Mouse (Mus musculus): ENCODE results near the gene Cacnb4. TPM values are rescaled to one million over a fixed set of nuclear protein-coding genes. Genes with fewer than 3 reads are reported as not detected.

Cacnb4 gene
- polyA plus RNA-seq (2012; rRNA removed), result 0.04 and 0.05 TPM in 2 replicates

- TF ChIP-seq CTCF (IDR thresholded peaks at IDR 0.05; ENCODE audit: insufficient read depth, low read length), result no peak
- TF ChIP-seq POLR2A (IDR thresholded peaks at IDR 0.05; ENCODE audit: borderline replicate concordance, extremely low read depth, low read depth, low read length), result no peak
- Histone ChIP-seq H3K4me1 (ENCODE audit: control insufficient read depth, insufficient read depth, low read length) (peaks cover 9% of the 10 kb centered on the region), H3K4me3 (replicated peaks; ENCODE audit: extremely low read depth, low read depth, low read length) (peak within 1 kb of the TSS; percentile 60)
- 2% methylated on average over 50 of the region's 77 CpGs for WGBS
- peak; percentile 30 for DNase-seq
Observed at GRCm38 (mm10) chr2:52676023-52676912, at the start of gene Cacnb4. TSS of gene Cacnb4 (minus strand) at chr2:52676831.

- DNase-seq, result no peak
- no peak overlapping the region for H3K4me3 ChIP-seq (replicated peaks; ENCODE audit: extremely low read depth, low read depth, low read length)
- no peak for TF ChIP-seq CTCF (IDR thresholded peaks at IDR 0.05; ENCODE audit: insufficient read depth, low read length)
- TF ChIP-seq POLR2A (IDR thresholded peaks at IDR 0.05; ENCODE audit: borderline replicate concordance, extremely low read depth, low read depth, low read length), result no peak
- 62% methylated on average over 13 of the region's 13 CpGs for WGBS
- H3K4me1 ChIP-seq (ENCODE audit: control insufficient read depth, insufficient read depth, low read length), result no peaks in the 10 kb centered on the region
Observed at GRCm38 (mm10) chr2:52720231-52721025, 43.8 kb upstream of the Cacnb4 start.

- Histone ChIP-seq H3K4me1 (ENCODE audit: control insufficient read depth, insufficient read depth, low read length) (no peaks in the 10 kb centered on the region), H3K4me3 (replicated peaks; ENCODE audit: extremely low read depth, low read depth, low read length) (no peak overlapping the region)
- 88% methylated on average over 5 of the region's 5 CpGs for WGBS
- DNase-seq, result no peak
- TF ChIP-seq POLR2A (IDR thresholded peaks at IDR 0.05; ENCODE audit: borderline replicate concordance, extremely low read depth, low read depth, low read length) (no peak), CTCF (IDR thresholded peaks at IDR 0.05; ENCODE audit: insufficient read depth, low read length) (no peak)
Observed at GRCm38 (mm10) chr2:52717076-52717475, 40.4 kb upstream of the Cacnb4 start.

GRCm38 (mm10) chr2:52715538-52715937, 38.9 kb upstream of the Cacnb4 start:
- no peak for DNase-seq
- TF ChIP-seq POLR2A (IDR thresholded peaks at IDR 0.05; ENCODE audit: borderline replicate concordance, extremely low read depth, low read depth, low read length) (no peak), CTCF (IDR thresholded peaks at IDR 0.05; ENCODE audit: insufficient read depth, low read length) (no peak)
- no peak overlapping the region for H3K4me3 ChIP-seq (replicated peaks; ENCODE audit: extremely low read depth, low read depth, low read length)
- 94% methylated on average over 6 of the region's 6 CpGs for WGBS
- no peaks in the 10 kb centered on the region for H3K4me1 ChIP-seq (ENCODE audit: control insufficient read depth, insufficient read depth, low read length)

- 93% methylated on average over 4 of the region's 4 CpGs for WGBS
- TF ChIP-seq POLR2A (IDR thresholded peaks at IDR 0.05; ENCODE audit: borderline replicate concordance, extremely low read depth, low read depth, low read length) (no peak), CTCF (IDR thresholded peaks at IDR 0.05; ENCODE audit: insufficient read depth, low read length) (no peak)
- no peak for DNase-seq
- H3K4me3 ChIP-seq (replicated peaks; ENCODE audit: extremely low read depth, low read depth, low read length), result no peak overlapping the region
- no peaks in the 10 kb centered on the region for H3K4me1 ChIP-seq (ENCODE audit: control insufficient read depth, insufficient read depth, low read length)
Observed at GRCm38 (mm10) chr2:52714111-52714510, 37.5 kb upstream of the Cacnb4 start.

- Histone ChIP-seq H3K4me1 (ENCODE audit: control insufficient read depth, insufficient read depth, low read length) (no peaks in the 10 kb centered on the region), H3K4me3 (replicated peaks; ENCODE audit: extremely low read depth, low read depth, low read length) (no peak overlapping the region)
- WGBS, result 79% methylated on average over 2 of the region's 2 CpGs
- no peak for DNase-seq
- TF ChIP-seq CTCF (IDR thresholded peaks at IDR 0.05; ENCODE audit: insufficient read depth, low read length) (no peak), POLR2A (IDR thresholded peaks at IDR 0.05; ENCODE audit: borderline replicate concordance, extremely low read depth, low read depth, low read length) (no peak)
Observed at GRCm38 (mm10) chr2:52710804-52711203, 34.2 kb upstream of the Cacnb4 start.

GRCm38 (mm10) chr2:52709417-52709816, 32.8 kb upstream of the Cacnb4 start:
- Histone ChIP-seq H3K4me3 (replicated peaks; ENCODE audit: extremely low read depth, low read depth, low read length) (no peak overlapping the region), H3K4me1 (ENCODE audit: control insufficient read depth, insufficient read depth, low read length) (no peaks in the 10 kb centered on the region)
- 90% methylated on average over 5 of the region's 5 CpGs for WGBS
- no peak for DNase-seq
- no peak for TF ChIP-seq POLR2A (IDR thresholded peaks at IDR 0.05; ENCODE audit: borderline replicate concordance, extremely low read depth, low read depth, low read length)
- no peak for TF ChIP-seq CTCF (IDR thresholded peaks at IDR 0.05; ENCODE audit: insufficient read depth, low read length)

GRCm38 (mm10) chr2:52701368-52702036, 24.9 kb upstream of the Cacnb4 start:
- no peak for DNase-seq
- Histone ChIP-seq H3K4me3 (replicated peaks; ENCODE audit: extremely low read depth, low read depth, low read length) (no peak overlapping the region), H3K4me1 (ENCODE audit: control insufficient read depth, insufficient read depth, low read length) (no peaks in the 10 kb centered on the region; the same call in 1 of the 2 replicates)
- 94% methylated on average over 11 of the region's 11 CpGs for WGBS
- TF ChIP-seq POLR2A (IDR thresholded peaks at IDR 0.05; ENCODE audit: borderline replicate concordance, extremely low read depth, low read depth, low read length), result no peak
- no peak for TF ChIP-seq CTCF (IDR thresholded peaks at IDR 0.05; ENCODE audit: insufficient read depth, low read length)

GRCm38 (mm10) chr2:52700352-52700751, 23.7 kb upstream of the Cacnb4 start:
- TF ChIP-seq CTCF (IDR thresholded peaks at IDR 0.05; ENCODE audit: insufficient read depth, low read length), result no peak
- 77% methylated on average over 5 of the region's 5 CpGs for WGBS
- no peaks in the 10 kb centered on the region; the same call in 1 of the 2 replicates for H3K4me1 ChIP-seq (ENCODE audit: control insufficient read depth, insufficient read depth, low read length)
- no peak overlapping the region for H3K4me3 ChIP-seq (replicated peaks; ENCODE audit: extremely low read depth, low read depth, low read length)
- DNase-seq, result no peak
